Mouse (Mus musculus): Measurements from ENCODE around the gene Pdcl. TPM values are rescaled to one million over a fixed set of nuclear protein-coding genes. Genes with fewer than 3 reads are reported as not detected.
A peak's percentile ranks its signal among the peaks of the same experiment; 100 is the strongest.

Gene Pdcl
- total RNA-seq (2015) = 17.6 and 23.0 TPM in 2 replicates
- 75.0 and 84.4 TPM in 2 replicates for total RNA-seq (2017)

GRCm38 (mm10) chr2:37358633-37359540, at the start of gene Pdcl:
Gene Pdcl, minus strand, starts transcription at chr2:37359332.
- ATAC-seq (ENCODE audit: poor library complexity, severe bottlenecking) = peak; percentile 92

- ATAC-seq (ENCODE audit: poor library complexity, severe bottlenecking) = no peak
These were observed 36.4 kb upstream of the Pdcl start for GRCm38 (mm10) chr2:37395539-37395938.

GRCm38 (mm10) chr2:37382921-37383320, 23.8 kb upstream of the Pdcl start:
- ATAC-seq (ENCODE audit: poor library complexity, severe bottlenecking) = no peak

- peak; percentile 95 for ATAC-seq (ENCODE audit: poor library complexity, severe bottlenecking)
These were observed 21.1 kb upstream of the Pdcl start for GRCm38 (mm10) chr2:37380189-37380588.

- peak; percentile 54; the same call in 1 of the 2 replicates for ATAC-seq (ENCODE audit: poor library complexity, severe bottlenecking)
These were observed 16.9 kb upstream of the Pdcl start for GRCm38 (mm10) chr2:37376018-37376417.

- ATAC-seq (ENCODE audit: poor library complexity, severe bottlenecking) = no peak
These were observed 11.5 kb upstream of the Pdcl start for GRCm38 (mm10) chr2:37370651-37371050.

GRCm38 (mm10) chr2:37359908-37360307, 776 bp upstream of the Pdcl start:
- no peak for ATAC-seq (ENCODE audit: poor library complexity, severe bottlenecking)

GRCm38 (mm10) chr2:37355571-37355970, 3.6 kb downstream of the Pdcl start:
- ATAC-seq (ENCODE audit: poor library complexity, severe bottlenecking) = no peak

GRCm38 (mm10) chr2:37351671-37352070, 7.5 kb downstream of the Pdcl start:
- no peak for ATAC-seq (ENCODE audit: poor library complexity, severe bottlenecking)

- ATAC-seq (ENCODE audit: poor library complexity, severe bottlenecking) = peak; percentile 70; the same call in 1 of the 2 replicates
These were observed 20.5 kb downstream of the Pdcl start for GRCm38 (mm10) chr2:37338497-37339187.

- ATAC-seq (ENCODE audit: poor library complexity, severe bottlenecking) = no peak
These were observed 25.8 kb downstream of the Pdcl start for GRCm38 (mm10) chr2:37333321-37333720.

GRCm38 (mm10) chr2:37326215-37326614, 32.9 kb downstream of the Pdcl start, which contains the start of gene Olfr368:
Gene Olfr368, plus strand, starts transcription at chr2:37326515.
- ATAC-seq (ENCODE audit: poor library complexity, severe bottlenecking) = no peak

Other genes with a start within 250 kb of the Pdcl start
- gene Olfr362, start 241.4 kb downstream of the Pdcl start, total RNA-seq (2015) = not detected in 2 replicates
- not detected in 2 replicates for gene Olfr362, start 241.4 kb downstream of the Pdcl start, total RNA-seq (2017)
- not detected in 2 replicates for gene Olfr364-ps1, start 220.0 kb downstream of the Pdcl start, total RNA-seq (2015)
- gene Olfr364-ps1, start 220.0 kb downstream of the Pdcl start, total RNA-seq (2017) = not detected in 2 replicates
- not detected in 2 replicates for gene Olfr365, start 171.1 kb downstream of the Pdcl start, total RNA-seq (2015)
- gene Olfr365, start 171.1 kb downstream of the Pdcl start, total RNA-seq (2017) = not detected in 2 replicates
- gene Olfr366, start 147.8 kb downstream of the Pdcl start, total RNA-seq (2015) = not detected in 2 replicates
- not detected in 2 replicates for gene Olfr366, start 147.8 kb downstream of the Pdcl start, total RNA-seq (2017)
- gene Olfr368, start 32.8 kb downstream of the Pdcl start, total RNA-seq (2015) = not detected in 2 replicates
- gene Olfr368, start 32.8 kb downstream of the Pdcl start, total RNA-seq (2017) = not detected in 2 replicates
- 30.6 and 31.1 TPM in 2 replicates for gene Rc3h2, start 63.6 kb upstream of the Pdcl start, total RNA-seq (2015)
- 37.3 and 42.5 TPM in 2 replicates for gene Rc3h2, start 63.6 kb upstream of the Pdcl start, total RNA-seq (2017)
- gene Zbtb26, start 83.8 kb upstream of the Pdcl start, total RNA-seq (2015) = 6.2 and 6.4 TPM in 2 replicates
- gene Zbtb26, start 83.8 kb upstream of the Pdcl start, total RNA-seq (2017) = 5.9 and 6.3 TPM in 2 replicates
- 16.2 and 18.4 TPM in 2 replicates for gene Zbtb6, start 83.8 kb upstream of the Pdcl start, total RNA-seq (2015)
- gene Zbtb6, start 83.8 kb upstream of the Pdcl start, total RNA-seq (2017) = 23.1 and 24.8 TPM in 2 replicates
- 21.6 and 28.3 TPM in 2 replicates for gene Rabgap1, start 83.9 kb upstream of the Pdcl start, total RNA-seq (2015)
- 29.9 and 37.6 TPM in 2 replicates for gene Rabgap1, start 83.9 kb upstream of the Pdcl start, total RNA-seq (2017)
- gene Gpr21, start 157.0 kb upstream of the Pdcl start, total RNA-seq (2015) = 0.69 and 1.7 TPM in 2 replicates
- gene Gpr21, start 157.0 kb upstream of the Pdcl start, total RNA-seq (2017) = 0.84 and 1.4 TPM in 2 replicates

Data from megakaryocyte, adult 5-6 weeks (primary cell).